Mouse (Mus musculus): ENCODE results near the gene Smg6. TPM values are rescaled to one million over a fixed set of nuclear protein-coding genes. Genes with fewer than 3 reads are reported as not detected.
"Not testable (repeated sequence)": the region's sequence is repeated elsewhere in the genome, so short reads cannot be mapped to it uniquely, and the experiment has no call there.

Gene Smg6
- polyA plus RNA-seq, 1 experiment = 39.3 TPM

DNA sequence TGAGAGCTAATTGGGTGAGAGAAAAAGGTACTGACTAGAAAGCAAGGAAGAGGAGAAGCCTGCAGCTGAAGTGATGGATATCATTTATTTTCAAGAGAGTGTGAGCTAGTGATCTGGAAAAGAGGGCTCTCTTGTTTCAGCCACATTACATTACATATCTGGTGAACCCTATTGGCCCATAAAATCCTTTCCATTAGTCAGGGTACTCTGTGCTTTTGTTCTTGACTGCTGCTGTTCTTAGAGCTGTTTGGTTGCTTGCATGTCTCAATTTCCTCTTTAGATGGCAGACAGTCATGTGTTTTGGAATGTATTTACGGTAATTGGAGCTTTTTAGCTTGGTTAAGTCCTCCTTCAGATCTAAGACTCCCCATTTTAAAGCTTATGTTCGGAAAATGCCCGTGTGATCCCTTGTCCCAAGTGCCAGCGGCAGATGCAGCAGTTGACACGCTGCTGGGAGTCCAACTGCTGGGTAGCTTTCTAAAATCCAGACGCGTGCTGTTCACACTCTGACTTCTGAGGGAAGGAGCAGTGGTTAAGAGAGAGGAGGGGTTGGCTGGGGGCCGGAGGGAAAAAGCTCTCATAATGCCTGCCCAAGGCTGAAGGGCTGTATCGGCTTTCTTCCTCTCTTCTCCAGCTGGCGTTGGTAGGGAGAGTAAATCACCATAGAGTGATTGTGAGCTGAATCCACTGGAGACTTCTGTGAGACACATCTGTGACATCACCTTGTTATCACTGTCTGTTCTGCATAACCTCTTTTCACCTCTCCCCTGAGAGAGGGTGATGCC lies 75.4 kb downstream of the Smg6 start:
- TF ChIP-seq POLR2A (IDR thresholded peaks at IDR 0.05; ENCODE audit: borderline replicate concordance, extremely low read depth, insufficient read depth, insufficient read length, poor library complexity, severe bottlenecking) = no peak
- no peak for TF ChIP-seq CTCF (IDR thresholded peaks at IDR 0.05; ENCODE audit: borderline replicate concordance, extremely low read depth, insufficient read depth, insufficient read length)
- peak; percentile 43 for DNase-seq (ENCODE audit: low read depth)

DNA sequence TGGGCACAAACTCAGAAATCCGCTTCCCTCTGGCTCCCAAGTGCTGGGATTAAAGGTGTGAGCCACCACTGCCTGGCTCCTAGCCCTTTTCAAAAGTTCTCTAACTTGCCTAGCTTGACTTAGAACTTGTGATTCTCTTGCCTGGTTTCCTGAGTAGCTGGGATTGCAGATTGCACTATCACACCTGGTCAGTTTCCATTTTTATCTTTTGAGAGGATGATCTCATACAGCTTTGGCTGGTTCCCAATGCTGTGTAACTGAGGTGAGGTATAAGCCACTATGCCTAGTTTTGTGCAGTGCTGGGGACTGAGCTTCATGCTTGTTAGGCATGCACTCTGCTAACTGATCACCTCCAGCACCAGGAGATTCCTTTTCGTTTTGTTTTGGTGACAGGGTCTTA lies 82.6 kb downstream of the Smg6 start:
- TF ChIP-seq CTCF (IDR thresholded peaks at IDR 0.05; ENCODE audit: borderline replicate concordance, extremely low read depth, insufficient read depth, insufficient read length) (no peak), POLR2A (IDR thresholded peaks at IDR 0.05; ENCODE audit: borderline replicate concordance, extremely low read depth, insufficient read depth, insufficient read length, poor library complexity, severe bottlenecking) (no peak)
- DNase-seq (ENCODE audit: low read depth) = no peak

DNA sequence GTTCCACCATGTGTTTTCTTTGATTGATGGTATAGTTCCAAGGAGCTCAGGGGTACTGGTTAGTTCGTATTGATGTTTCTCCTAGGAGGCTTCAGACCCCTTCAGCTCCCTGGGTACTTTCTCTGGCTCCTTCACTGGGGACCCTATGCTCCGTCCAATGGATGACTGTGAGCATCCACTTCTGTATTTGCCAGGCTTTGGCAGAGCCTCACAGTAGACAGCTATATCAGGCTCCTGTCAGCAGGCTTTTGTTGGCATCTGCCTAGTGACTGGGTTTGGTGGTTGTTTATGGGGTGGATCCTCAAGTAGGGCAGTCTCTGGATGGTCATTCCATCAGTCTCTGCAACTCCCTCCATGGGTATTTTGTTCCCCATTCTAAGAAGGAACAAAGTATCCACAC lies 83.9 kb downstream of the Smg6 start:
- DNase-seq (ENCODE audit: low read depth) = not testable (repeated sequence)

DNA sequence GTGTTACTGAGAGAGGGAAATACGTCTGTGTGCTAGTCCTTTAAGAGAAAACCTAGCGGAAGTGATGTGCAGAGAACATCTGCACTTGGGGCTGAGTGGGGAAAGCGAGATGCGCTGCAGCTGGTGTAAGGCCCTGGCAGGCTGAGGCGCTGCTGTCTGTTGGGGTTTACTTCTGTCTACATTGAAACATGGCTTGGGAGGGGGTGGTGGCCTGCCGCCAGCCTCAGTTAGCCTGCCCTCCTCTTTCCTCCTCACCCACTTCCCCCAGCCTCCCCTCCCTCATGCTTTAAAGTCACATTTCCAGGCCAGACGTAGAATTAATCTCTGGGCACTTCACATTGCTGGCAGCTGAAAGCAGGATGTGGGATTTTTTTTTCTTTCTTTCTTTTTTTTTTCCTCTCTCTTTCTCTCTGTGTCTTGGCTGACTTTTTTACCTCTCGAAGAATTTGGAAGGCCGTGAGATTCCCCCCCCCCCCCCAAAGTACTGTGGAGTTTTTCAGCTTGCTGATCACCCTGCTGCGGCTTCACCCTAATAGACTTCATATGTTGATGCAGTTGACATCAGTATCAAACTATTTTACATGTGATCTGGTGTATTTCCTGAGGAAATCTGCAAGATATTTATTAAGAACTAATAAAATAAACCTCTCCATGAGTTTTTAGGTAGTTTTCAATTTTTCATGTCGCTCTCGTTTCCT lies 87.5 kb downstream of the Smg6 start:
- peak; percentile 75 for DNase-seq (ENCODE audit: low read depth)
- TF ChIP-seq CTCF (IDR thresholded peaks at IDR 0.05; ENCODE audit: borderline replicate concordance, extremely low read depth, insufficient read depth, insufficient read length) (no peak), POLR2A (IDR thresholded peaks at IDR 0.05; ENCODE audit: borderline replicate concordance, extremely low read depth, insufficient read depth, insufficient read length, poor library complexity, severe bottlenecking) (no peak)

DNA sequence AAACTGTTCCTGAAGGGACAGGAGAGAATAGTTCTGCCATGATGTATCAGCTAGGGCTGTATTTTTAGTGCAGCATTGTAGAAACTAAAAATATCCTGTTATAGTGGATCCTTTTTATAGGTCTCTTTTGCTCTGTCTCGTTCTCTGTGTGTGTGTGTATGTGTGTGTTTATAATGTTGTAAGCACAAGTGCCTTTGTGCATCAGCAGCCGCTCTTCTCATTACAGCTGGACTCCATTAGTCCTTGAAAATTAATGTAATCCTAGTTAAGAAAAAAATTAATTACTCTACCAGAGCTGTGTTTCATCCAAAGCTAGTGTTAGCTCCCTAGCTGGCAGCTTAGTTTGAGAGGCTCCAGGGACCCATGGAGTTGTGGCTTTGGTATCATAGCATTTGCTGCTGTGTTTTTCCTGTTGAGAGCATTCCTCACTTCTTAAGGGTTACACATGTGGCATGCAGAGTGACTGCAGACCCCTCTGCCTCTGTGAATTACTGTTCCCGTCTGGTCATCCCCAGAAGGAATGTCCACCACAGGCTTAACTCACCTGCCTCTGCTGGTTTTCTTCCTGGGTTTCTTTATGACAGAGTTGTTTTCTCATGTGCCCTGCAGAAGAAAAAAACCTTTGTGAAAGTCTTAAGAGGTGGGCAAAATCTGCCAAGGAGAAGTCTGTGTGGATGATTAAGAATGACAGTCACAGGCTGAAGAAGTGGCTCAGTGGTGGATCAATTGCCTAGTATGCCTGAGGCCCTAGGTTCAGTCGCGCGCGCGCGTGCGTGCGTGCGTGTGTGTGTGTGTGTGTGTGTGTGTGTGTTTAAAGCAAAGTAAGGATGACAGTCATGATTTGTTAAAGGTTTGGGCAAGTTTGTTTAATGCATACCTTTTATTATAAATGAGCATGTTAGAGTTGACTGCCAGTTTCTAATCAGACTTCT lies 88.4 kb downstream of the Smg6 start:
- no peak for TF ChIP-seq POLR2A (IDR thresholded peaks at IDR 0.05; ENCODE audit: borderline replicate concordance, extremely low read depth, insufficient read depth, insufficient read length, poor library complexity, severe bottlenecking)
- no peak for TF ChIP-seq CTCF (IDR thresholded peaks at IDR 0.05; ENCODE audit: borderline replicate concordance, extremely low read depth, insufficient read depth, insufficient read length)
- peak; percentile 31 for DNase-seq (ENCODE audit: low read depth)

DNA sequence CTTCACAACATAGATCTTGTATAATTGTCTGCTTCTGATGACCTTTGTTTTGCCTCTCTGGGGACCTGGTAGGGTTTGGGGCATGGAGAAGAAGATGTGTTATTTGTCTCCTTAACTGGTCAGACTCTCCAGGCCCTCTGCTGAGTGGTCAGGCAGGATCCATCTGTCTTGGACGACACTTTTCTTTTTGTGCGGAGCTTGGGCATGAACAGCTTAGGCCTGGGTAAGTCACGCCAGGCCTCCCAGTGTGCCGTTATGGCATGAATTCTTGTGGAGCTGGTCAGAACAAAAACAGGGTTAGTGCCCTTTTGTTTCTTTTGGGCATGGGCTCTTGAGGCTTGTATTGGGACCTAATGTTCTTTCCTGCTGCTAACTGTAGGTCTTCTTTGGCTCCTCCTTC lies 89.2 kb downstream of the Smg6 start:
- no peak for DNase-seq (ENCODE audit: low read depth)
- TF ChIP-seq CTCF (IDR thresholded peaks at IDR 0.05; ENCODE audit: borderline replicate concordance, extremely low read depth, insufficient read depth, insufficient read length) = no peak

DNA sequence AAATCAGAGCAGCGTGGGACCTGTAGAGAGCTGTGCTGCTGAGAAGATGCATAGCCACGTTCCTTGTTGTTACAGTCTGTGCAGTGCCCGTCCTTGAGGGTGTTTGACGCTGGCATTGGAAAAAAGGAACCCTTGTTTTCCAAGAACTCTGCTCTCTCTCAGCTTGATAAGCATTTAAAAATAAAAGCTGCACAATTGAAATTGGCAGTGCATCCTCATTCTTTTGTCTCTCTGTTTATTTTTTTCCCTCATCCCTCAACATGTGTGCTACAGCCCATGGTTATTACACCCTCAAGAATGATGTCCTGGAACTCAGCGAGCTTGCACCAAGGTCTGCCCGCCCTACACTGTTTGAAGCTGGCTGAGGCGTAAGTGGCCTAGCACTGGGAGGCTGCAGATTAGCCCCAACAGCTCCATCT lies 89.8 kb downstream of the Smg6 start:
- peak; percentile 51 for DNase-seq (ENCODE audit: low read depth)
- TF ChIP-seq CTCF (IDR thresholded peaks at IDR 0.05; ENCODE audit: borderline replicate concordance, extremely low read depth, insufficient read depth, insufficient read length) (no peak), POLR2A (IDR thresholded peaks at IDR 0.05; ENCODE audit: borderline replicate concordance, extremely low read depth, insufficient read depth, insufficient read length, poor library complexity, severe bottlenecking) (no peak)

DNA sequence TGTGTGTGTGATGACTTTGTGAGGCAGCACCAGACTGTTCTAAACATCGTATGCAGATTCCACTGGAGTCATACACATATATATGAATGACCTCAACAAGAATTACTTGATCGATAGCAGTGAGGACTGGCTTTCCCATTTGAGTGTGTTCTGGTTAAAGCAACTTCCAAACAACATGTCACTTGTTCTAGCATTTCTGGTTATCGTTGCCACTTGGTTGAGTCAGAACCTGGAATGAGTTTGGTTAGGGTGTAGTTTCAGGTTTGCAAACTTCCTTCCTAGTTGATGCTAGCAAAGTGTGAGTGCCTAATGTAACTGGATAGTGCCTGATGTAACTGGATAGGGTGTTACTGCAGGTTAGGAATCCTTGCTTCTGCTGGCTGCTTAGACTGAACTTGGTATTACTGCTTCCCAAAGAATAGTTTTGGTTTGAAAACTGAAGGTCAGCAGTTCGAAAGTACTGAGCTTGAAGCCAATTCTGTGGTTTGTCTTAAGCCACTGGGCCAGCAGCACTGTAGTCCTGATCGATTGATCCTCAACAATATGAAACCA lies 90.8 kb downstream of the Smg6 start:
- no peak for DNase-seq (ENCODE audit: low read depth)
- no peak for TF ChIP-seq POLR2A (IDR thresholded peaks at IDR 0.05; ENCODE audit: borderline replicate concordance, extremely low read depth, insufficient read depth, insufficient read length, poor library complexity, severe bottlenecking)

DNA sequence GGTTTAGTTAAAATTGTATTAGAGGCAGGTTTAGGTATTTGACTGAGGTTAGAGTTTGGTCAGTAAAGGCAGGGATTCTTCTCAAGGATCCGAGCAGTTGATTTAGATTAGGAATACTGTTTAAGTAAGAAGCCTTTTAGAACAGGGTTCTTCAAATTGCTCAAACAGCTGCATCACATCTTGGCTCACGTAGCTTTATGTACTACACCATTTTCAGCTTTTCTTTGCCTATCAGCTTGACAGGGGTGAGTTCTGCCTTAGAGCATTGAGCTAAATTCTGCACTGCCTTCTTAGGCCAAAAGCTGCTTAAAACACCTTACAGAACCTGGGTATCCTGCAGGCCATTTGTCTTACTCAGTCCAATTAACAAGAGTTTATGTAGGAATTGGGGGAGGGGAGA lies 92.2 kb downstream of the Smg6 start:
- DNase-seq (ENCODE audit: low read depth) = no peak
- no peak for TF ChIP-seq CTCF (IDR thresholded peaks at IDR 0.05; ENCODE audit: borderline replicate concordance, extremely low read depth, insufficient read depth, insufficient read length)
- no peak for TF ChIP-seq POLR2A (IDR thresholded peaks at IDR 0.05; ENCODE audit: borderline replicate concordance, extremely low read depth, insufficient read depth, insufficient read length, poor library complexity, severe bottlenecking)

DNA sequence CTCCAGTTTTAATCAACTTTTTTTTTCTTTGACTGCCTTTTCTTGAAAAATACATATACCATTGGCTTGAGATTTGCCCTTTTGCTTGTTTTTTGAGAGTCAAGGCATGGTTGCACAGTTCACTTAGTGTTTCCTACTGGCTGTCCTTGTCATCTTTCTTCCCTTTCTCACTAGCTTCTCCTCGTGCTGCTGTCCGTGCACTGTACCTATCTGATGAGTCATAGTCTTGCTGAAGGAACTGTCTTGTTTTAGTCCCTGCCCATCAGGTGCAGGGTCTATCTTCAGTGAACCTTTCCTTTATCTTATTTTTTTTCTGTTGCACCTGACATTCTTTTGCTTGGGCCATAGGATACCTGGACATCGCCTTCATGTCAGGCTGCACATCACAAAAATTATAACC lies 101.4 kb downstream of the Smg6 start:
- no peak for DNase-seq (ENCODE audit: low read depth)
- TF ChIP-seq POLR2A (IDR thresholded peaks at IDR 0.05; ENCODE audit: borderline replicate concordance, extremely low read depth, insufficient read depth, insufficient read length, poor library complexity, severe bottlenecking) (no peak), CTCF (IDR thresholded peaks at IDR 0.05; ENCODE audit: borderline replicate concordance, extremely low read depth, insufficient read depth, insufficient read length) (no peak)

DNA sequence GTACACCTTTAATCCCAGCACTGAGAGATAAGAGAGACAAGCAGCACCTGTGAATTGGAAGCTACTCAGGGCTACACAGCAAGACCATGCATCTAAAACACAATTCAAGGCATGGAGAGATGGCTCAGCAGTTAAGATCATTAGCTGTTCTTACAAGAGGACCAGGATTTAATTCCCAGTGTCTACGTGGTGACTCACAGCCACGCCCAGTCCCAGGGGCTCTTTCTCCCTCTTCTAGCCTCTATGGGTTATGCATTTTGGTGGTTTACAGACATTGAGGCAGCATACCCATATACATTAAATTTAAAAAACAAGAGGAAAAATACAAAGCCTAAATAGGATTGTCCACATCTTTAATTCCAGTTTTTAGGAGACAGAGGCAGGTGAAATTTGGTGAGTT lies 102.0 kb downstream of the Smg6 start:
- TF ChIP-seq CTCF (IDR thresholded peaks at IDR 0.05; ENCODE audit: borderline replicate concordance, extremely low read depth, insufficient read depth, insufficient read length) = no peak
- no peak for TF ChIP-seq POLR2A (IDR thresholded peaks at IDR 0.05; ENCODE audit: borderline replicate concordance, extremely low read depth, insufficient read depth, insufficient read length, poor library complexity, severe bottlenecking)

More for the DNA sequence above, 102.0 kb downstream of the Smg6 start:
- no peak for DNase-seq (ENCODE audit: low read depth)

Measured in brain, embryonic 14.5 days (tissue).